Mouse (Mus musculus): Measurements from ENCODE around the gene Zfp169. TPM values are rescaled to one million over a fixed set of nuclear protein-coding genes. Genes with fewer than 3 reads are reported as not detected.

Gene Zfp169
- total RNA-seq, 1 experiment = 6.6 TPM

DNA sequence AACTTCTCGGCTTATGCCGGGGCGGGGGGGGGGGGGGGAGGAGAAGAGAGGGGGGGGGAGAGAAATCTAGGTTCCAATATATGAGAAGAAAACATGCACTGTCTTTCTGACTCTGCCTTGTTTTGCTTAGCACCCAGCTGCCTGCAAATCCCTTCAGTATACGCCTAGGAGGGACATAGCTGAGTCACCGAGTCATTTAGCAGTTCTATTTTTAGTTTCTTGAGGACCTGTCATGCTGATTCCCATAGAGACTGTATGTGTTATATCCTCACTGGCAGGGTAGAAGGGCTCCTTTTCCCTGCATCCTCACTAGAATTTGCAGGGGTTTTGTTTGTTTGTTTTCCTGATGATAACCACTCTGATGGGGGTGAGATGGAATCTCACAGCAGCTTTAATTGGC lies 20.1 kb downstream of the Zfp169 start:
- Histone ChIP-seq H3K9me3 (ENCODE audit: control insufficient read depth, insufficient read depth, low read depth, low read length) (no peaks in the 10 kb centered on the region), H3K36me3 (ENCODE audit: control insufficient read depth, insufficient read depth, low read length, poor library complexity, severe bottlenecking) (peaks cover 5% of the 10 kb centered on the region; the same call in 1 of the 2 replicates)

DNA sequence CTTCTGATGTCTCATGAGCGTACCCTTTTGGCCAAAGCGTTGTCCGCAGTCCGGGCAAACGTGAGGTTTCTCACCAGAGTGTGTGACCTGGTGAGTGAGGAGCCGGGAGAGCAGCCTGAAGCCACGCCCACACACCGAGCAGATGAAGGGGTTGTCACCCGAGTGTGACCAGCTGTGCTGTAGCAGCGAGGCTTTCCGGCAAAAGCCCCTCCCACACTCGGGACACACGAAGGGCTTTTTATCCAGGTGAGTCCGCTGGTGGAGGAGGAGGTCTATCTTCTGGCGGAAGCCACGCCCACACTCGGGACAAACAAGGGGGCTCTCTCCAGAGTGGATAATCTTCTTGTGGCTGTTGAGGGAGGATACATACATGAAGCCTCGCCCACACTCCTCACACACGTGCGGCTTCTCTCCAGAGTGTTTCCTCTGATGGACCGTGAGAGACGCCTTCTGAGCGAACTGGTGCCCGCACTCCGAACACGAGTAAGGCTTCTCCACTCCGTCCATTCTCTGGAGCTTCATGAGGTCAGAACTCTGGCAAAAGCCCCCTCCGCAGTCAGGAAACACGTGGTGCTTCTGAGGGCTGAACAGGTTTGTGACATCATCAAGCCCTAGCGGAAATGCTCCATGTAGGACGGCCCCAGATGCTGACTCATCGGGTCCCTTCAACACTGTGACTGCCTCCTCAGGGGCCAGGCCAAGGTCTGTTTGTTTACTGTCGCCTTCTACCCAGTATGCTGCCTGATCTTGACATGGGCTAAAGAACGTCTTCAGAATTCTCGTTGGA lies 22.7 kb downstream of the Zfp169 start:
- H3K9ac ChIP-seq (ENCODE audit: insufficient read depth, low read depth, low read length, poor library complexity, severe bottlenecking) = no peak overlapping the region
- TF ChIP-seq CHD2 (IDR thresholded peaks at IDR 0.05; ENCODE audit: low read depth, low read length) (no peak), MAFK (IDR thresholded peaks at IDR 0.05; ENCODE audit: insufficient read depth, low read depth, low read length) (peak; percentile 64; the same call in 1 of the 2 replicates), ZC3H11A (IDR thresholded peaks at IDR 0.05; ENCODE audit: borderline replicate concordance, low read depth, low read length) (no peak)
- H3K27ac ChIP-seq (ENCODE audit: insufficient read depth, low read depth, low read length, poor library complexity, severe bottlenecking) = no peak overlapping the region
- in situ Hi-C loops (cut with MboI; ENCODE audit: low sequenced_read_pairs in 2 of 2, unreplicated experiment in 2 of 2) = no loop called here
- DNase-seq (ENCODE audit: low read depth, low spot score) = peak; percentile 59
- H3K4me1 ChIP-seq (ENCODE audit: control insufficient read depth in 2 of 2, insufficient read depth in 2 of 2, low read length in 2 of 2, poor library complexity in 1 of 2) = peaks cover 0 to 2% of the 10 kb centered on the region in 2 experiments; a peak in 1 of 4 replicates
- H3K36me3 ChIP-seq (ENCODE audit: control insufficient read depth, insufficient read depth, low read length, poor library complexity, severe bottlenecking) = peaks cover 5% of the 10 kb centered on the region; the same call in 1 of the 2 replicates
- H3K4me3 ChIP-seq (ENCODE audit: insufficient read depth in 1 of 2, low read depth in 1 of 2, low read length in 2 of 2, poor library complexity in 1 of 2, severe bottlenecking in 1 of 2) = peak overlapping the region; percentile 17 to 50; a peak in 3 of 4 replicates
- H3K9me3 ChIP-seq (ENCODE audit: control insufficient read depth, insufficient read depth, low read depth, low read length) = no peaks in the 10 kb centered on the region

More for the DNA sequence above, 20.1 kb downstream of the Zfp169 start:
- DNase-seq (ENCODE audit: low read depth, low spot score) = no peak
- in situ Hi-C loops (cut with MboI; ENCODE audit: low sequenced_read_pairs in 2 of 2, unreplicated experiment in 2 of 2) = no loop called here
- H3K4me3 ChIP-seq (ENCODE audit: insufficient read depth in 1 of 2, low read depth in 1 of 2, low read length in 2 of 2, poor library complexity in 1 of 2, severe bottlenecking in 1 of 2) = no peak overlapping the region
- no peak overlapping the region for H3K9ac ChIP-seq (ENCODE audit: insufficient read depth, low read depth, low read length, poor library complexity, severe bottlenecking)
- peaks cover 0 to 2% of the 10 kb centered on the region in 2 experiments; a peak in 1 of 4 replicates for H3K4me1 ChIP-seq (ENCODE audit: control insufficient read depth in 2 of 2, insufficient read depth in 2 of 2, low read length in 2 of 2, poor library complexity in 1 of 2)
- no peak overlapping the region for H3K27ac ChIP-seq (ENCODE audit: insufficient read depth, low read depth, low read length, poor library complexity, severe bottlenecking)
- TF ChIP-seq HCFC1 (IDR thresholded peaks at IDR 0.05; ENCODE audit: borderline replicate concordance, insufficient read depth, low read length) (no peak), CHD2 (IDR thresholded peaks at IDR 0.05; ENCODE audit: low read depth, low read length) (no peak), MAFK (IDR thresholded peaks at IDR 0.05; ENCODE audit: insufficient read depth, low read depth, low read length) (no peak), ZNF384 (IDR thresholded peaks at IDR 0.05; ENCODE audit: low read depth, low read length) (no peak), ZC3H11A (IDR thresholded peaks at IDR 0.05; ENCODE audit: borderline replicate concordance, low read depth, low read length) (no peak)

DNA sequence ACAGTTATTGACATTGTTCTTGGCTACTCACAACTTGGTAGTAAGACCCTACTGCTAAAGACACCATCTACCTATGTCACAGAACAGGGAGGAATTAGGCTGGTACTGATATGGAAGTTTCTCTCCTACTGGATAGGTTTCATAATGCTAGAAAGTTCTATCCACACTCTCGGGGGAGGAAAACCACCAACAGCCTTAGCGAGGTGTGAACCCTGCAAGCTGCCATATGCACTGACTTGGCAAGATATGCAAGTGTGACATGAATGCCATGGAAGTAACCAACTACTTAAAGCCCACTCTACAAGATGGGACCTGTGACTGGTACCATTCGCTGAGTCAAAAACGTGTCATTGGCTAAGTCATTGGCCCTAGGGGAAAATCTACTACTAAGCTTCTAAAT lies 29.6 kb downstream of the Zfp169 start:
- no peak overlapping the region for H3K27ac ChIP-seq (ENCODE audit: insufficient read depth, low read depth, low read length, poor library complexity, severe bottlenecking)
- H3K9ac ChIP-seq (ENCODE audit: insufficient read depth, low read depth, low read length, poor library complexity, severe bottlenecking) = no peak overlapping the region
- no peak for DNase-seq (ENCODE audit: low read depth, low spot score)
- no peaks in the 10 kb centered on the region for H3K36me3 ChIP-seq (ENCODE audit: control insufficient read depth, insufficient read depth, low read length, poor library complexity, severe bottlenecking)
- no peaks in the 10 kb centered on the region for H3K4me1 ChIP-seq (ENCODE audit: control insufficient read depth in 2 of 2, insufficient read depth in 2 of 2, low read length in 2 of 2, poor library complexity in 1 of 2)
- TF ChIP-seq ZC3H11A (IDR thresholded peaks at IDR 0.05; ENCODE audit: borderline replicate concordance, low read depth, low read length) = no peak
- in situ Hi-C loops (cut with MboI; ENCODE audit: low sequenced_read_pairs in 2 of 2, unreplicated experiment in 2 of 2) = no loop called here
- no peaks in the 10 kb centered on the region for H3K9me3 ChIP-seq (ENCODE audit: control insufficient read depth, insufficient read depth, low read depth, low read length)
- H3K4me3 ChIP-seq (ENCODE audit: insufficient read depth in 1 of 2, low read depth in 1 of 2, low read length in 2 of 2, poor library complexity in 1 of 2, severe bottlenecking in 1 of 2) = no peak overlapping the region

DNA sequence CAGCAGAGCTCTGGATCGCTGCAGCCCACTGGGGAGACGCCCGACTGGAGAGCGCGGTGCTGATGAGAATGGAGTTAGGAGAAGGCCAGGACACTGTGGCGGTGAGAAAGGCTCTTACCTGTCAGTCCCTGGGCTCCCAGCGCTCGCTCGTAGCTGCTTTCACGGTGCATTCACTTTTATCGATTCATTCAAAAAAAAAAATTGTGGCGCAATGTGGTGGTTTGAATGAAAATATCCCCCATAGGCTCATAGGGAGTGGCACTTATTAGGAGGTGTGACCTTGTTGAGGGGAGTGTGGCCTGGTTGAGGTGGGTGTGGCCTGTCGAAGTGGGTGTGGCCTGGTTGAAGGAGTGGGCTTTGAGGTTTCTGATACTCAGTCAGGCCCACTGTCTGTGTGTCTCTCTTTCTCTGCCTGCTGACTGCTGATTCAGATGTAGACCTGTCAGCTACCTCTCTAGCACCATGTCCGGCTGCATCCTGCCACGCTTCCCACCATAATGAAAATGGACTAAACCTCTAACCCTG lies 44.5 kb downstream of the Zfp169 start:
- Histone ChIP-seq H3K27ac (ENCODE audit: insufficient read depth, low read depth, low read length, poor library complexity, severe bottlenecking) (no peak overlapping the region), H3K36me3 (ENCODE audit: control insufficient read depth, insufficient read depth, low read length, poor library complexity, severe bottlenecking) (no peaks in the 10 kb centered on the region), H3K9ac (ENCODE audit: insufficient read depth, low read depth, low read length, poor library complexity, severe bottlenecking) (no peak overlapping the region), H3K4me1 (ENCODE audit: control insufficient read depth in 2 of 2, insufficient read depth in 2 of 2, low read length in 2 of 2, poor library complexity in 1 of 2) (no peaks in the 10 kb centered on the region), H3K4me3 (ENCODE audit: insufficient read depth in 1 of 2, low read depth in 1 of 2, low read length in 2 of 2, poor library complexity in 1 of 2, severe bottlenecking in 1 of 2) (0 out of 4 replicates have a peak overlapping the region, but pooled peaks of 1 of the 2 experiments have one; percentile 10), H3K9me3 (ENCODE audit: control insufficient read depth, insufficient read depth, low read depth, low read length) (no peaks in the 10 kb centered on the region)
- peak; percentile 36 for DNase-seq (ENCODE audit: low read depth, low spot score)
- TF ChIP-seq ZC3H11A (IDR thresholded peaks at IDR 0.05; ENCODE audit: borderline replicate concordance, low read depth, low read length) (no peak), MAFK (IDR thresholded peaks at IDR 0.05; ENCODE audit: insufficient read depth, low read depth, low read length) (no peak), CHD2 (IDR thresholded peaks at IDR 0.05; ENCODE audit: low read depth, low read length) (no peak), ZNF384 (IDR thresholded peaks at IDR 0.05; ENCODE audit: low read depth, low read length) (no peak), HCFC1 (IDR thresholded peaks at IDR 0.05; ENCODE audit: borderline replicate concordance, insufficient read depth, low read length) (no peak)
- in situ Hi-C loops (cut with MboI; ENCODE audit: low sequenced_read_pairs in 2 of 2, unreplicated experiment in 2 of 2) = loop anchor here (10.0 to 25.0 kb wide), 3 partner anchors 454 to 831 kb away; no protein-coding TSS in a partner anchor
